Mouse (Mus musculus): ENCODE measurements around the gene Gm47969.

GRCm38 (mm10) chr1:83091268-83091667 lies 46.5 kb downstream of the Gm47969 start:
- no peak for TF ChIP-seq CTCF (conservative IDR thresholded peaks at IDR 0.05; ENCODE audit: low read length)
- no peak for TF ChIP-seq NANOG (IDR thresholded peaks at IDR 0.05; ENCODE audit: borderline replicate concordance, low read length)

Measured in E14TG2a.4 (cell line).